Mouse (Mus musculus) B cell, adult 67 days (primary cell): ENCODE data around the gene Usp25. TPM values are rescaled to one million over a fixed set of nuclear protein-coding genes. Genes with fewer than 3 reads are reported as not detected.

Experiments
- total RNA-seq, 2 experiments: library from RNA; stranded (reverse); gene quantifications; 4 replicates each; pipeline ENCODE4 v1.2.4; 2023

The Usp25 gene
- 100 to 1,000 TPM; 103 TPM for total RNA-seq

DNA sequence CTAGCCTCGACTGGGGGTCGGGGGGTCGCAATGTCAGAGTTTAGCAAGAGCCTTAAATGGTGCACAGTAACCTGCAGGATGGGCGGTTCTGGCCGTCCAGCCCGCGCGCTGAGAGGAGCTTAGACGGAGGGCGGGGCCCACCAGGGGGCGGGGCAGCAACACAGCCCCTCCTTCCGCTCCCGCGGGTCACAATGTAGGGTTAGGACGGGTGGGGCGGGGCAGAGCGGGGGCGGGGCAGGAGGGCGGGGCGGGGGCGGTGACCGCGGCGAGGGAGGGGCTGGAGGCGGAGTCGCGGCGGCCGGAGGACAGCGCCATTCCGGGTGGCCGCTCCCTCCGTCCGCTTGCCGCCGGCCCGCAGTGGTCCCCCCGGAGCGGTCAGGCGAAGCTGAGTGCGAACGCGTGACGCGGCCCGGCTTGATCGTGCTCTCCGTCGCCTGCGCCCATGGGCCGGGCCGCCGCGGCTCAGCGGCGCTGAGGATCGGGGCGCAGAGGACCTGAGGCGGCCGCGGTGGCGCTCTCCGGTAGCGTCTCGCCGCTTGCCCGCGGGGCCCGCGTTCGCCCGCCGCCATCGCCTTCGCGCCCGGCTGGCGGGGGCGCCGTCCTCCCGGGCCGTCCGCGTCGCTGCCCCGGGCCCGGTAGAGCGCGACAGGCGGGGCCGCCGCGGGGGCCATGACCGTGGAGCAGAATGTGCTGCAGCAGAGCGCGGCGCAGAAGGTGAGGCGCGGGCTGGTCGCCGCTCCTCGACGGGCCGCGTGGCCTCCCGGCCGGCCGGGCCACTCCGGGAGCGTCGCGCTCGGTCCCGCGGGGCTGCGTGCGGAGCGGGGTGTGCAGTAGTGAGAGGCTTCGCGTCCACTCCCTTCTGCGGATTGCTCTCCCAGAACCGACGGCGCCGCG lies at the start of gene Usp25:
Gene Usp25 (plus strand): TSS at position 280 of the 894 bp plus-strand sequence.

